In the genomic region with DNA sequence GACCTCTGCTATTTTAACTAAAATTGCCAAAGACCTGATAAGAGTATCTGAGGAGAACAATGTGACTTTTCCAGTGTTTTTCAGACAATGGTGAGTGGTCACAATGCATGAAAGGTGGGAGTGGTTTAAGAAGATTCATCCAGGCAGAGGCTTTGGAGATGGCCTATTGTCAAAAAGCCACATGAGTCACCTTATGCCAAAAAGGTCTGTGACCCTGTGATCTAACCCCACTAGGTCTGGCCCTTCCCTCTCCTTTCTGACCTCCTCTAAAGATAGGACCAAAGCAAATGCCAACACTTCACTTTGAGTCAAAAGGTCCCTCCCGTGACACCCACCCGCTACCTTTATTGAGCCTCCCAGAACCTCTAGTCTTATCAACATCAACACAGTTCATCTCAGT, we compare ENCODE assay signal across 27 mouse cellular contexts. TPM values are rescaled to one million over a fixed set of nuclear protein-coding genes. Genes with fewer than 3 reads are reported as not detected.
"Had no signal": no experiment of that assay in that cellular context is flagged by ENCODE, and none has a peak within 500 bp of the region (broad histone marks: within the 10 kb centered on the region; RNA-seq: fewer than 3 reads in every experiment).

No protein-coding gene starts in this region.

- H3K36me3 ChIP-seq: limb, embryonic 10.5 days; limb, embryonic 13.5 days; liver, embryonic 12.5 days; liver, embryonic 15.5 days had no signal

- ATAC-seq: liver, embryonic 12.5 days had no signal

- H3K9ac ChIP-seq: limb, embryonic 13.5 days; liver, embryonic 12.5 days; liver, embryonic 15.5 days had no signal

- H3K4me3 ChIP-seq: limb, embryonic 10.5 days; limb, embryonic 13.5 days; liver, embryonic 12.5 days; liver, embryonic 15.5 days had no signal

- H3K4me2 ChIP-seq: limb, embryonic 13.5 days; liver, embryonic 12.5 days; liver, embryonic 15.5 days; midbrain, embryonic 11.5 days had no signal

- H3K4me1 ChIP-seq: liver, embryonic 12.5 days; liver, embryonic 15.5 days had no signal

- H3K9me3 ChIP-seq: limb, embryonic 10.5 days; limb, embryonic 13.5 days; liver, embryonic 12.5 days; liver, embryonic 15.5 days had no signal

- H3K27me3 ChIP-seq: limb, embryonic 13.5 days; liver, embryonic 12.5 days; liver, embryonic 15.5 days had no signal

- H3K27ac ChIP-seq: limb, embryonic 10.5 days; limb, embryonic 13.5 days; liver, embryonic 12.5 days; liver, embryonic 15.5 days had no signal

- DNase-seq: kidney, postnatal 14 days; kidney, postnatal 4 days; liver; lung, adult 18-20 months; midbrain, embryonic 14.5 days; thymus, adult 18-20 months; thymus, postnatal 4 days had no signal

RNA-seq across cellular contexts. Expression of a gene that starts 52.4 kb away (rescaled TPM):
- total RNA-seq: layer of hippocampus, adult 18-20 months; layer of hippocampus, postnatal 25 days; left cerebral cortex, adult 18-20 months; left cerebral cortex, postnatal 25 days; megakaryocyte progenitor cell, adult 5-6 weeks; megakaryocyte-erythroid progenitor cell, adult 5-6 weeks; midbrain, postnatal 0 days had no signal
- polyA plus RNA-seq: kidney, embryonic 16.5 days; limb, embryonic 10.5 days; limb, embryonic 13.5 days; liver, embryonic 12.5 days; liver, embryonic 15.5 days; lung, embryonic 16.5 days; midbrain, embryonic 11.5 days; midbrain, embryonic 14.5 days; midbrain, postnatal 0 days; neural tube, embryonic 11.5 days; neural tube, embryonic 14.5 days; small intestine, adult 2 months; spleen, adult 2 months; stomach, embryonic 16.5 days; testis, adult 2 months had no signal
